Mouse (Mus musculus): ENCODE results near the gene Tead3.

GRCm38 (mm10) chr17:28327673-28328325, 22.8 kb downstream of the Tead3 start:
- TF ChIP-seq CTCF (IDR thresholded peaks at IDR 0.05) = no peak
- TF ChIP-seq POLR2A (IDR thresholded peaks at IDR 0.05; ENCODE audit: insufficient read depth, low read depth, low read length) = no peak
